Mouse (Mus musculus): ENCODE measurements around the gene Zdhhc16. TPM values are rescaled to one million over a fixed set of nuclear protein-coding genes. Genes with fewer than 3 reads are reported as not detected.

Gene Zdhhc16
- polyA plus RNA-seq, 1 experiment from 2014 or later, result 69.2 TPM

DNA sequence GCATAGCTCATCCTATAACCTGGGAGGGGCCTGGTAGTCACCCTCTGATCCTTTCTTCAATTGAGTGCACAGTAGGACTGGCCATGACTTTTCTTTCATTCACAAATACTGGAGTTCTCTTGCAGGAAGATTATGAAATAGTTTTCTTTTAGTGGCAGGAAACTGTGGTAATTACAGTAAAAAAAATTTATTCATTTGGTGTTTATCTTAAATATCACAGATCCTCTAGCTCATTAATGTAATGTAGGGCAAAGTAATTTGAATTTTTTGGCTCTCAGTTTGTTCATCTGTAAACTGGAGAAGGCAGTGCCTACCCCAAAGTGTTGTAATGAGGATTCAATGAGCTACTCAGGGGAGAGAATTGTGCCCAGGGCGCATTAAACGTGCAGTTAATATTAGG lies 59.7 kb downstream of the Zdhhc16 start:
- DNase-seq (ENCODE audit: low spot score) (no peak), ATAC-seq (ENCODE audit: insufficient read depth, low FRiP score, low TSS enrichment) (no peak)
- H3K27ac ChIP-seq (ENCODE audit: low read depth, low read length), result no peak overlapping the region
- no peak overlapping the region for H3K4me3 ChIP-seq (ENCODE audit: low read depth, low read length)
- H3K9ac ChIP-seq (ENCODE audit: low read length), result no peak overlapping the region
- 0 out of 2 replicates have a peak, but pooled peaks cover 3% of the 10 kb centered on the region for H3K4me1 ChIP-seq (ENCODE audit: control insufficient read depth, insufficient read depth, low read length)
- H3K36me3 ChIP-seq (ENCODE audit: control insufficient read depth, insufficient read depth, low read length), result no peaks in the 10 kb centered on the region
- no peaks in the 10 kb centered on the region for H3K9me3 ChIP-seq (ENCODE audit: control insufficient read depth, low read length)
- WGBS, result 96% methylated on average over 2 of the region's 2 CpGs
- H3K4me2 ChIP-seq (ENCODE audit: low read depth), result no peak overlapping the region
- H3K27me3 ChIP-seq (ENCODE audit: control insufficient read depth, insufficient read depth, low read length), result no peaks in the 10 kb centered on the region

GRCm38 (mm10) chr19:41993484-41993883 lies 60.2 kb downstream of the Zdhhc16 start:
- Histone ChIP-seq H3K27me3 (ENCODE audit: control insufficient read depth, insufficient read depth, low read length) (no peaks in the 10 kb centered on the region), H3K9me3 (ENCODE audit: control insufficient read depth, low read length) (no peaks in the 10 kb centered on the region), H3K4me1 (ENCODE audit: control insufficient read depth, insufficient read depth, low read length) (0 out of 2 replicates have a peak, but pooled peaks cover 3% of the 10 kb centered on the region), H3K9ac (ENCODE audit: low read length) (no peak overlapping the region), H3K27ac (ENCODE audit: low read depth, low read length) (no peak overlapping the region), H3K4me2 (ENCODE audit: low read depth) (no peak overlapping the region), H3K4me3 (ENCODE audit: low read depth, low read length) (no peak overlapping the region), H3K36me3 (ENCODE audit: control insufficient read depth, insufficient read depth, low read length) (no peaks in the 10 kb centered on the region)
- DNase-seq (ENCODE audit: low spot score), result no peak
- no peak for ATAC-seq (ENCODE audit: insufficient read depth, low FRiP score, low TSS enrichment)
- 86% methylated on average over 6 of the region's 6 CpGs for WGBS

Other genes starting within 250 kb of the Zdhhc16 start
- gene Slit1, start 189.8 kb upstream of the Zdhhc16 start, polyA plus RNA-seq (2014; fragmentation: Nextera tagmentation; extraction: Ambion mirVana), result 15.3 and 17.0 TPM in 2 replicates
- 37.0 and 37.3 TPM in 2 replicates for gene Arhgap19, start 131.4 kb upstream of the Zdhhc16 start, polyA plus RNA-seq (2014; fragmentation: Nextera tagmentation; extraction: Ambion mirVana)
- gene Frat1, start 103.5 kb upstream of the Zdhhc16 start, polyA plus RNA-seq (2014; fragmentation: Nextera tagmentation; extraction: Ambion mirVana), result 8.6 and 8.9 TPM in 2 replicates
- gene Frat2, start 85.3 kb upstream of the Zdhhc16 start, polyA plus RNA-seq (2014; fragmentation: Nextera tagmentation; extraction: Ambion mirVana), result 6.5 and 8.7 TPM in 2 replicates
- gene Rrp12, start 37.3 kb upstream of the Zdhhc16 start, polyA plus RNA-seq (2014; fragmentation: Nextera tagmentation; extraction: Ambion mirVana), result 18.0 and 20.2 TPM in 2 replicates
- 824 and 860 TPM in 2 replicates for gene Pgam1, start 21.6 kb upstream of the Zdhhc16 start, polyA plus RNA-seq (2014; fragmentation: Nextera tagmentation; extraction: Ambion mirVana)
- gene Exosc1, start 57 bp upstream of the Zdhhc16 start, polyA plus RNA-seq (2014; fragmentation: Nextera tagmentation; extraction: Ambion mirVana), result 61.3 and 67.0 TPM in 2 replicates
- gene Mms19, start 47.7 kb downstream of the Zdhhc16 start, polyA plus RNA-seq (2014; fragmentation: Nextera tagmentation; extraction: Ambion mirVana), result 29.0 and 35.1 TPM in 2 replicates
- gene Ubtd1, start 48.3 kb downstream of the Zdhhc16 start, polyA plus RNA-seq (2014; fragmentation: Nextera tagmentation; extraction: Ambion mirVana), result 9.9 and 11.2 TPM in 2 replicates
- 0.45 and 0.48 TPM in 2 replicates for gene Ankrd2, start 102.5 kb downstream of the Zdhhc16 start, polyA plus RNA-seq (2014; fragmentation: Nextera tagmentation; extraction: Ambion mirVana)
- 0.49 and 1.4 TPM in 2 replicates for gene Hoga1, start 112.1 kb downstream of the Zdhhc16 start, polyA plus RNA-seq (2014; fragmentation: Nextera tagmentation; extraction: Ambion mirVana)
- gene 4933411K16Rik, start 118.8 kb downstream of the Zdhhc16 start, polyA plus RNA-seq (2014; fragmentation: Nextera tagmentation; extraction: Ambion mirVana), result not detected in 2 replicates
- 72.0 and 78.9 TPM in 2 replicates for gene Morn4, start 152.9 kb downstream of the Zdhhc16 start, polyA plus RNA-seq (2014; fragmentation: Nextera tagmentation; extraction: Ambion mirVana)
- 28.9 and 29.6 TPM in 2 replicates for gene Pi4k2a, start 157.0 kb downstream of the Zdhhc16 start, polyA plus RNA-seq (2014; fragmentation: Nextera tagmentation; extraction: Ambion mirVana)
- gene Avpi1, start 195.6 kb downstream of the Zdhhc16 start, polyA plus RNA-seq (2014; fragmentation: Nextera tagmentation; extraction: Ambion mirVana), result 13.0 and 13.6 TPM in 2 replicates
- gene Marveld1, start 213.9 kb downstream of the Zdhhc16 start, polyA plus RNA-seq (2014; fragmentation: Nextera tagmentation; extraction: Ambion mirVana), result 9.2 and 10.1 TPM in 2 replicates
- 21.1 and 23.7 TPM in 2 replicates for gene Zfyve27, start 230.5 kb downstream of the Zdhhc16 start, polyA plus RNA-seq (2014; fragmentation: Nextera tagmentation; extraction: Ambion mirVana)